Mouse (Mus musculus) left cerebral cortex, adult 18-20 months (tissue): ENCODE data around the gene Snph. TPM values are rescaled to one million over a fixed set of nuclear protein-coding genes. Genes with fewer than 3 reads are reported as not detected.

Experiments used
- DNase-seq, 2 experiments: peaks; one replicate each; pipeline ENCODE4 v3.0.0; 2021 to 2022; ENCODE audit warnings: low spot score in 2 of 2, mixed read lengths in 1 of 2
- total RNA-seq, 2 experiments: library from RNA; stranded (reverse); gene quantifications; 2 replicates each; pipeline ENCODE4 v1.2.3; 2021

The Snph gene
- total RNA-seq, 2 experiments from 2014 or later: 311 to 313 TPM

DNA sequence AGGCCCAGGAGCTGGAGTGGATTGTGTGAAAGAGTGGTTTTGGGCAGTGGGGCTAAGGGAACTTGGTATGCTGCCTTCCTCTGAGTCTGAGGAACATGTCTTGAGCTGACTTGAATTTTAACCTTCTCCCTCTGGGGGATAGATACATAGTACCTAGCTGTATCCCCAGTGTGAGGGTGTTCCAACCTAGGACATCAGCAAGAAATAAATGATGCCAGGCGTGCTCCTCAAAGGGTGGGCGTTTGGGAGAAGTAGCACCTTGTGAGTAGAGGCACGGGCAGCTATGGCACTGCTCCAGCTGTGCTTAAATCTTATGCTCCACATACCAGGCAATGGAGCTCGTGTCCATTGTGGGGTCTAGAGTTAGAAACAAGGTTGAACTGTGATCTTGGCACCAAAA lies 85.8 kb downstream of the Snph start:
- DNase-seq: no peak

DNA sequence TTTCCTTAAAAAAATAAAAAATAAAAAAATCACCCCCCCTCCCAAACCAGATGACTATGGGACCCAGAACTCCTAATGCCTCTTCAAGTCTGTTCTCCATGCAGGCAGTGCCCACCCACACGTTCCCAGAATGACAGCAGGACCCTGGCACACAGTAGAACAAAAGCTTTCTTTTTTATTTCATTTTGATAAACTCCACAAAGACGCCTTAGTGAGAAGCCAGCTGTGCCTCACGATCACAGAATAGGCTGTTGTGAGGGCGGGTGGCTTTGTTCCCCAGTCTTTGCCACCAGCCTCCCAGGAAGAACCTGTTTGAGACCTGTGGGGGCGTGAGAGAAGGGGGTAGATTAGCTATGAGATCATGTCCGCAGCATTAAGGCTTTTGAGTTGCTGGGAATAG lies 87.7 kb downstream of the Snph start:
- DNase-seq: no peak

GRCm38 (mm10) chr2:151543063-151543895 lies 89.1 kb downstream of the Snph start:
- peak; percentile 34 to 44 for DNase-seq

- DNase-seq: peak; percentile 98
Observed at GRCm38 (mm10) chr2:151542323-151543062, 89.9 kb downstream of the Snph start, which contains the start of gene Fkbp1a. Gene Fkbp1a, plus strand, starts transcription at chr2:151542483.

Other genes starting within 250 kb of the Snph start
- gene 4921509C19Rik, start 156.4 kb downstream of the Snph start, total RNA-seq: not detected
- gene Nsfl1c, start 138.4 kb downstream of the Snph start, total RNA-seq: 100 to 1,000 TPM; 150 to 156 TPM
- 100 to 1,000 TPM; 748 to 757 TPM for gene Fkbp1a, start 90.1 kb downstream of the Snph start, total RNA-seq
- 1 to 10 TPM; 1.1 to 1.7 TPM for gene Sdcbp2, start 60.0 kb downstream of the Snph start, total RNA-seq
- 1 to 10 TPM in 1 of 2 experiments, under 1 TPM in 1; 0.93 to 1.7 TPM for gene Rad21l, start 35.9 kb upstream of the Snph start, total RNA-seq
- gene Tmem74b, start 69.4 kb upstream of the Snph start, total RNA-seq: 1 to 10 TPM; 7.0 to 8.1 TPM
- 10 to 100 TPM; 37.7 to 39.1 TPM for gene Psmf1, start 111.6 kb upstream of the Snph start, total RNA-seq
- under 1 TPM in 1 of 2 experiments, not detected in 1; 0.19 TPM for gene Rspo4, start 210.3 kb upstream of the Snph start, total RNA-seq